Mouse (Mus musculus): ENCODE measurements around the gene Fbxo44. TPM values are rescaled to one million over a fixed set of nuclear protein-coding genes. Genes with fewer than 3 reads are reported as not detected.

The Fbxo44 gene
- polyA plus RNA-seq, 1 experiment from 2014 or later: 29.7 TPM

DNA sequence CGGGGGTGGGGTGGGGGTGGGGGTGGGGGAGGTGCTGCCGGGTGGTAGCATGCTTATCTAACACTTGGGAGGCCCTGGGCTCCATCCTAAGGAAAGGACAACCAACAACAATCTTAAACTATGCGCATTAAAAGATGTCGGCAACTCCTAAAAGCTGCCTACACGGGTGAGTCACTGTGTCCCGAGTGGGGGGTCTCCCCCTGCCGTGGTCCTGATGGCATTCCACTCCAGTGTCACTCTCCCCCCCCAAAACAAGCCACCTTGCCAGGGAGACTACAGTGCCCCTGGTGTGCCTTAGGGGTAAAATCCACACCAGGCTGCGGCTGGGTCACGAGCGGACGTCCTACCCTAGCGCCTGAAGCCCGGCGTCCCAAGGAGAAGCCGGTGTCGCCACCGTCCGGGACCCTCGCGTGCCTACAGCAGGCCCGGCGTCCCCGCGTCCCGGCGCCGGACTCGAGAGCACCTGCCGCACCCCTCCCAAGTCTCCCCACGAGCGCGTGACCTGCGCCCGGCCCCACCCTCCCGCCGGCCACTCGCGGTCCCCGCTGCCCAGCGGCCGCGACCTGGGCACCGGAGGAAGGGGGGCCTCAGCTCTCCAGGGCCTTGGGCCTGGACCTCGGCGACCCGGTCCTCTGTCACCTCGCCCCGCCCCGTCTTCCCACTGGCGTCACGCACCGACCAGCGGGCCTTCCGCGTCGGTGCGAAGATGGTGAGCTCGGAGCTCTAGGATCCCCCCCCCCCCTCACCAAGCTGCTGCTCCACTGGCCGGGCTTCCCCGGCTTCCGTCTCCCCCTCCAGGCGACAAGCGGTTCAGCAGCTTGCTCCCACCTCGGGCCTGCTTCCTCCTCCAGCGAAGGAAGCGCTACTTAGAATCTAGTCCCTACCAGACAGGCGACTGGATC lies 8.8 kb downstream of the Fbxo44 start, which contains the start of gene Fbxo6:
Gene Fbxo6 (minus strand): TSS at position 874 of the 902 bp plus-strand sequence.
- POLR2A ChIA-PET: interaction anchor here (3.4 kb wide), 1 partner anchor 11 kb away, joined by 21 read pairs; no protein-coding TSS in a partner anchor
- TF ChIP-seq CTCF (IDR thresholded peaks at IDR 0.05): no peak
- CTCF ChIA-PET: interaction anchor here (1.2 to 5.2 kb wide), 3 partner anchors 12 to 47 kb away, joined by 3 to 42 read pairs (median 13); no protein-coding TSS in a partner anchor
- DNase-seq (ENCODE audit: low read depth, low spot score) (no peak), ATAC-seq (peak; percentile 59)
- no peaks in the 10 kb centered on the region for H3K27me3 ChIP-seq
- in situ Hi-C loops (cut with MboI; ENCODE audit: low pct_unique_long_range_greater_than_20kb): loop anchor here (5.0 kb wide), 1 partner anchor 34 kb away; no protein-coding TSS in a partner anchor

DNA sequence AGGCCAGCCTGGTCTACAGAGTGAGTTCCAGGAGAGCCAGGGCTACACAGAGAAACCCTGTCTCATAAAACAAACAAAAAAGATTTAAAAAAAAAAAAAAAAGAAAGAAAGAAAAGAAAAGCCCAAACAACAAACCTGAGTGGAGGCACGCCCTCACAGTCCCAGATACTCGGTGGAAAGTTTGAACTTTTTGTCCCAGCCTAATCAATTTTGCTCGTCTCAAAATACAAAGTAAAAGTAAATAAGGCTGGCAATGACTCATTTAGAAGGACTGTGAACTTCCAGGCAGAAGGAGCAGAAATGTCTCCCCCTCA lies 9.4 kb downstream of the Fbxo44 start:
- no peak for TF ChIP-seq CTCF (IDR thresholded peaks at IDR 0.05)
- in situ Hi-C loops (cut with MboI; ENCODE audit: low pct_unique_long_range_greater_than_20kb): loop anchor here (5.0 kb wide), 1 partner anchor 34 kb away; no protein-coding TSS in a partner anchor
- CTCF ChIA-PET: interaction anchor here (5.2 kb wide), 1 partner anchor 12 kb away, joined by 42 read pairs; no protein-coding TSS in a partner anchor
- POLR2A ChIA-PET: interaction anchor here (3.4 kb wide), 1 partner anchor 10 kb away, joined by 21 read pairs; no protein-coding TSS in a partner anchor
- DNase-seq (ENCODE audit: low read depth, low spot score) (no peak), ATAC-seq (no peak)
- no peaks in the 10 kb centered on the region for H3K27me3 ChIP-seq

DNA sequence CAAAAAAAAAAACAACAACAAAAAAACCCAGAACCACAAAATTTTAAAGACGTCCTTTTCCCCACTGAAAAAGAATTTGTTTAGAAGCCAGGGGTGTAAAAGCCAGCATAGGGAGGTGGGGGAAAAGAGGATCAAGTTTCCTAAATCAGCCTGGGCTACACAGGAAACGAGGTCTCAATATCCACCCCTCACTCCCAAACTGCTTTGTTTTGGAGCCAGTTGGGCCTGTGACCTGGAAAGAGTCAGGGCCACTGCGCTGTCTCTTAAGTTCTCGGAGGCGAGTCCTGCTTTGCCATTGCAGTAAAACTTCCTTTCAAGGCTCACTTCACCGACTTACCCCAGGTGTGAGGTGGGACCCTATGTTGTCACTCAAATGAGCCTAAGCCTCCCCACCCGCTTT lies 10.0 kb downstream of the Fbxo44 start:
- ChIA-PET CTCF (interaction anchor here (1.3 to 5.2 kb wide), 3 partner anchors 11 to 35 kb away, joined by 5 to 42 read pairs (median 12); no protein-coding TSS in a partner anchor), POLR2A (interaction anchor here (3.4 kb wide), 1 partner anchor 10 kb away, joined by 21 read pairs; no protein-coding TSS in a partner anchor)
- no peaks in the 10 kb centered on the region for H3K27me3 ChIP-seq
- DNase-seq (ENCODE audit: low read depth, low spot score) (no peak), ATAC-seq (no peak)
- in situ Hi-C loops (cut with MboI; ENCODE audit: low pct_unique_long_range_greater_than_20kb): loop anchor here (5.0 kb wide), 1 partner anchor 33 kb away; no protein-coding TSS in a partner anchor
- no peak for TF ChIP-seq CTCF (IDR thresholded peaks at IDR 0.05)

DNA sequence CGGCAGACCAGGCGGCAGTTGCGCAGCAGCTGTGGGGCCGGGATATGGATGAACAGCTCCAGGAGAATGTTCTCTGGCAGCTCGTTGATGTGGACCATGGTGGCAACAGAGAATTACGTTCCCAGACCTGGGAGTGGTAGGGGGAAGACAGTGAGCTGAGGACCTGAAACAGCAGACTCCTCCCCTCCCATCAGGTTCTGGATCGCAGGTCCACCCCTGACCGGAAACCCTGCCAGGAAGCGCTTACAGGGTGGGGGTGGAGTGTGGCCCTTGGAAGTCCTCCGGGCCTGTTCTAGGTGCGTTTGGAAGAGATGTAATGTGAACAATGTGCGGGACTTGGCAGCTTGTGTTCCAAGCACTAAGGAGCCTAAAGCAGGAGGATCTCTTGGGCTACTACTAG lies 10.7 kb downstream of the Fbxo44 start:
- ChIA-PET CTCF (interaction anchor here (1.2 to 5.2 kb wide), 5 partner anchors 10 to 34 kb away, joined by 3 to 42 read pairs (median 5); no protein-coding TSS in a partner anchor), POLR2A (interaction anchor here (3.4 kb wide), 1 partner anchor 9 kb away, joined by 21 read pairs; no protein-coding TSS in a partner anchor)
- DNase-seq (ENCODE audit: low read depth, low spot score) (no peak), ATAC-seq (no peak)
- H3K27me3 ChIP-seq: no peaks in the 10 kb centered on the region
- TF ChIP-seq CTCF (IDR thresholded peaks at IDR 0.05): no peak
- in situ Hi-C loops (cut with MboI; ENCODE audit: low pct_unique_long_range_greater_than_20kb): no loop called here

DNA sequence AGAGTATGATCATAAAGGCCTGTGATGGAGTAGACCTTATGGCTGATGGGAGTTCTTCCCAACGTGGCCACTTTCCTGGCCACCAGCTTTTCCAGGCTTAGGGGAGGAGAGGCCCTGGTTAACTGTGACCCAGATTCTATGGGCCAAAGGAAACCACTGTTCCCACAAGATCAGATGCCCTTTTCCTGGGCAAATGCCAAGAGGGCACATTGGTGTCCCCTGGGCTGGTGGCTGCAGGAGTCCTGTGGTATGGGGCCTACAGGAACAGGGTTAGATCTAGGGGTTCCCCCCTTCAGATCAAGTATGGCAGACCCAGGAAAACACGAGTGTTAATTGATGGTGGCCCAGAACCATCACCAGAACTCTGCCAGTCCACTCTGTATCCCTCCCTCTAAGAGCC lies 12.6 kb downstream of the Fbxo44 start:
- no peak for TF ChIP-seq CTCF (IDR thresholded peaks at IDR 0.05)
- in situ Hi-C loops (cut with MboI; ENCODE audit: low pct_unique_long_range_greater_than_20kb): no loop called here

DNA sequence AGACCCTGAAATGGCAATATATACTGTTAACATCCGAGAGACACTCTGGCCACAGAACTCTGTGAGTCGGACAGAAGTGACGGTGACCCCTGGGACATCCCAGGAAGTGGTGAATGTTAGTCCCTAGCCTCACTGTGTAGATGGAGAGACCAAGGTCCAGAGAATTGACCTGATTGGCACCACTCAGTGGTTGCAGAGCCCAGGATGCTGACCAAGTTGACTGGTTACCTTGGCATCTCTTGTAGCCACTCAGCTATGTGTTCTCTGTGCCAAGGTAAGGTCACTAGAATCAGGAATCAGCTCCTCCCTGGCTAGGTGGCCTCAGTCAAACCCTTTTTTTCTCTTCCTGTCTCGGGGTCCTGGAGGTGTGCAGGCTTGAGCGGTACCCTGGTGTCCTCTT lies 16.6 kb downstream of the Fbxo44 start:
- POLR2A ChIA-PET: no interaction called here
- no peaks in the 10 kb centered on the region for H3K27me3 ChIP-seq
- in situ Hi-C loops (cut with MboI; ENCODE audit: low pct_unique_long_range_greater_than_20kb): no loop called here
- no peak for ATAC-seq
- no peak for DNase-seq (ENCODE audit: low read depth, low spot score)
- CTCF ChIA-PET: interaction anchor here (1.0 to 1.7 kb wide), 2 partner anchors 11 to 25 kb away, joined by 4 to 5 read pairs; no protein-coding TSS in a partner anchor
- TF ChIP-seq CTCF (IDR thresholded peaks at IDR 0.05): no peak

More for the DNA sequence above, 12.6 kb downstream of the Fbxo44 start:
- CTCF ChIA-PET: interaction anchor here (5.2 kb wide), 1 partner anchor 8 kb away, joined by 42 read pairs; no protein-coding TSS in a partner anchor
- H3K27me3 ChIP-seq: no peaks in the 10 kb centered on the region
- DNase-seq (ENCODE audit: low read depth, low spot score): no peak
- POLR2A ChIA-PET: interaction anchor here (0.6 kb wide), 1 partner anchor 430 kb away, joined by 3 read pairs; no protein-coding TSS in a partner anchor
- ATAC-seq: no peak

DNA sequence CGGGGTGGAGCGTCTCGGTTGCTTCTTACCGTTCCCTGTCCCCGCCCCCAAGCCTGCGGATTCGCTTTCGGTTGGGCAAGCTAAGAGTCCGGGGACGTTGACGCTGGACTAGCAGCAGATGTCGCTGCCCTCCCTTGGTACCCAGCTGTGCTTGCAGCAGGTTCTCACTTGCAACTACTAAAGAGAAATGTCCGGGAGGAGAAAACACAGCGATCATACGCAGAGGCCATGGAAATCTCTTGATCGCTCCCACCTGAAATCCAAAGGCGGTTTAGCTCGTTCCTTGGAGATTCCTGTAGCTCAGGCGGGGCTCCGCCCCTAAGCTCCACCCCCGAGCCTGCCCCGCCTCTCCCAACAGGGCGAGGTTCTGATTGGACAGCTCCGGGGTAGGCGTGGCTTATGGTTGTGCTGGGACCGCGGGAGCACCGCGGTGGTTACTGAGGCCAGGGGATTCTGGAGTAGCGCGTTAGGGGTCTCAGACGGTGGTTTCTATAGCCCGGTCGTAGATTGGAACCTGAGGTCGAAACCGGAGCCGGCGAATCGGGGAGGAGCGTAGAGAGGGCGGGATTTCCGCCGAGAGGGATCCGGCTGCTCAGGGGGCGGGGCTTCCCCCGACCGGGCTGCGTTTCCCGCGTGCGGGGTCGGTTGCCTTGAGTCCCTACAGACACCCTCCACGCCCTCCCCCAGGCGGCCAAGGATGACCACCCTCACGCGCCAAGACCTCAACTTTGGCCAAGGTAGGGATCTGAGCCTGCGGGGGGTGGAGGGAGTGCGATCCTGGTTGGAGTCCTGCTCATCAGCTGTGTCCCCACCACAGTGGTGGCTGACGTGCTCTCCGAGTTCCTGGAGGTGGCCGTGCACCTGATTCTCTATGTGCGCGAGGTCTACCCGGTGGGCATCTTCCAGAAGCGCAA lies 19.9 kb downstream of the Fbxo44 start:
- TF ChIP-seq CTCF (IDR thresholded peaks at IDR 0.05): no peak
- no peaks in the 10 kb centered on the region for H3K27me3 ChIP-seq
- ATAC-seq: peak; percentile 82
- peak; percentile 57 for DNase-seq (ENCODE audit: low read depth, low spot score)
- ChIA-PET CTCF (interaction anchor here (0.8 to 6.8 kb wide), 13 partner anchors 10 to 52 kb away, joined by 3 to 76 read pairs (median 8); partner anchors contain the start of genes Agtrap, Fbxo2, Fbxo44 and Fbxo6), POLR2A (interaction anchor here (0.8 to 2.8 kb wide), 3 partner anchors 10 to 25 kb away, joined by 7 to 21 read pairs (median 9); partner anchors contain the start of gene Fbxo6)
- in situ Hi-C loops (cut with MboI; ENCODE audit: low pct_unique_long_range_greater_than_20kb): no loop called here

DNA sequence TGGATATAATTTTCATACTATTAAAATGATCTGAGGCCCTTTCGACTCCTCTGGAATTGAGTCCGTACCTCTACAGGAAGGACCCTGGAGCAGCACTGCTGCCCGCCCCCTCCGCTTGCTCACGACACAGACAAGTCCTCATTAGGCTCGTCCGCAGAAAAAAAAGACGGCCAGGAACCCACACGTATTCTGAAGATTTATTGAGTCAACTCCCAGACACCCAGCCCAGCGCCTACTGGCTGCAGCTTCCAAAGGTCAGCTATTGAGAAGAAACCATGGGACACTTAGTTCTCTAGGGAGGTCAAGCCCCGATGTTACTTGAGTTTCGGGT lies 20.6 kb downstream of the Fbxo44 start:
- POLR2A ChIA-PET: interaction anchor here (0.8 to 2.8 kb wide), 3 partner anchors 11 to 24 kb away, joined by 7 to 21 read pairs (median 9); partner anchors contain the start of gene Fbxo6
- ATAC-seq: peak; percentile 24
- in situ Hi-C loops (cut with MboI; ENCODE audit: low pct_unique_long_range_greater_than_20kb): no loop called here
- peak; percentile 22 for DNase-seq (ENCODE audit: low read depth, low spot score)
- CTCF ChIA-PET: interaction anchor here (0.8 to 6.8 kb wide), 13 partner anchors 10 to 52 kb away, joined by 3 to 76 read pairs (median 8); partner anchors contain the start of genes Agtrap, Fbxo2, Fbxo44 and Fbxo6
- no peak for TF ChIP-seq CTCF (IDR thresholded peaks at IDR 0.05)
- H3K27me3 ChIP-seq: no peaks in the 10 kb centered on the region

DNA sequence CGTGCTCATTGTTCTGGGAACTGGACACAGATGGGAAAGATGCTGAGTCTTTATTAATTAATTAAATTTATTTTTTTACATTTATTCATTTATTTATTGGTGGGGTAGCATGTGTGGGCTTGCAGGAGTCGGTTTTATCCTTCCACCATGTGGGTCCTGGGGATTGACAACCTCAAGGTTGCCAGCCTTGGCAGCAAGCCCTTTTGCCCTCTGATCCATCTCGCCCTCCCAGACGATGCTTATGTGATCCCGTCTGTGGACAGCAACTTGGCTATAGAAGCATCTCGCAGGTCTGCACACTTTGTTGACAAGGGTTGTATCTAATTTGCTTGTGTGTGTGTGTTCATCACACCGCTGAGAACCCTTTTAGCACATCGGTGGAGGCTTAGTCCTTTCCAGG lies 22.8 kb downstream of the Fbxo44 start:
- no peak for DNase-seq (ENCODE audit: low read depth, low spot score)
- TF ChIP-seq CTCF (IDR thresholded peaks at IDR 0.05): no peak
- no peak for ATAC-seq
- ChIA-PET CTCF (interaction anchor here (5.2 to 6.8 kb wide), 2 partner anchors 13 to 31 kb away, joined by 42 to 48 read pairs; partner anchors contain the start of gene Fbxo6), POLR2A (no interaction called here)
- in situ Hi-C loops (cut with MboI; ENCODE audit: low pct_unique_long_range_greater_than_20kb): no loop called here
- H3K27me3 ChIP-seq: no peaks in the 10 kb centered on the region
